Mouse (Mus musculus): ENCODE data around the gene Ifit1bl2.

Ifit1bl2 gene

DNA sequence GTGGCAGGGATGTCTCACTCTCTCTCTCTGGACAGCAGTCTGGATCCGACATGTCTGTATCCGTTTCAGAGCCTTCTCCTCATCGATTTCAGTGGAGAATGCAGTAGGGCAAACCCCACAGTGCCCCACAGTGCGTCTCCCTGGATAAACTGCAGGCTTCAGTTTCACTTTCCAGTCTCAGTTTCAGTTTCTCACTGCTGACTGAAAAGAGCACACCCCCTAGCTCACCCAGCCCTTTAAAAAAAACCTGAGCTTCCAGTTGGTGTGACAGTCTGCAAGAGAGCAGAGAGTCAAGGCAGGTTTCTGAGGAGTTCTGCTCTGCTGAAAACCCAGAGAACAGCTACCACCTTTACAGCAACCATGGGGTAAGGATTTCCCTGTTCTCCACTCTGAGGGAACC is at the start of gene Ifit1bl2, which contains the start of gene Ifit1:
Ifit1bl2 (minus strand) TSS at position 121 of the 400 bp plus-strand sequence.
Ifit1 (plus strand) TSS at position 249 of the 400 bp plus-strand sequence.
- DNase-seq, result peak; percentile 95

GRCm38 (mm10) chr19:34685530-34685929 is 45.0 kb upstream of the Ifit1bl2 start:
- no peak for DNase-seq

DNA sequence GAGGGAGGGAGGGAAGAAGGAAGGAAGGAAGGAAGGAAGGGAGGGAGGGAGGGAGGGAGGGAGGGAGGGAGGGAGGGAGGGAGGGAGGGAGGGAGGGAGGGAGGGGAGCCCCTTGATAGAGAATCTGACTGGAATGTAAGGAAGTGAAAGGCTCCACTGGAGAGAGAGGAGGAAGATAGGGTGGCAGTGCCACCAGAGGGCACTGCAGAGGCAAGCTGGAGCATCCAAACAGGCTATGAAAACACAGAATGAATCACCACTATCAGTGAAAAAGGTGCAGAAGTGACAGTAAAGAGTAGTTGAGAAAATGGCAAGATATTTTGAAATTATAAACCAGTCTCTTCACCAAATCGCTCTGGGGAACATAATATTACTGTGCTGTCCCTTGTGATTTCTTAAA is 44.3 kb upstream of the Ifit1bl2 start:
- DNase-seq, result no peak

GRCm38 (mm10) chr19:34678428-34678827 is 37.9 kb upstream of the Ifit1bl2 start:
- no peak for DNase-seq

DNA sequence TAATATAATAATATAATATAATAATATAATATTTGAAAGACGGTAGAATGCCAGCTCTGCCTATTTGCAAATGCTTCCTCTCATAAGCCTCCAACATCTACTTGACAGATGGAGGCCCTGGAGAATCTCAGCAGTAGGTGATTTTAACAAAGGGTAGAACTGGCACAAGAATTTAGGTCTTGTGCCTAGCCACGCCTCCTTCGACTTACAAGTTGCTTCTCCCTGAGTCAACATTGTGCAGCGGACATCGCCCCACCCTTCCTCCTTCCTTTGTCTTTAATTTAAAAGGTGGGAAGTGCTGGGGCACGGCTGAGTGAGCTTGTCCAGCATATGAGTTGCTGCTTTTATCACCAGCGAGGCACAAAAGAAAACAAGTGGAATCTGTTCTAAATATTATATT is 32.9 kb upstream of the Ifit1bl2 start:
- DNase-seq, result peak; percentile 96

DNA sequence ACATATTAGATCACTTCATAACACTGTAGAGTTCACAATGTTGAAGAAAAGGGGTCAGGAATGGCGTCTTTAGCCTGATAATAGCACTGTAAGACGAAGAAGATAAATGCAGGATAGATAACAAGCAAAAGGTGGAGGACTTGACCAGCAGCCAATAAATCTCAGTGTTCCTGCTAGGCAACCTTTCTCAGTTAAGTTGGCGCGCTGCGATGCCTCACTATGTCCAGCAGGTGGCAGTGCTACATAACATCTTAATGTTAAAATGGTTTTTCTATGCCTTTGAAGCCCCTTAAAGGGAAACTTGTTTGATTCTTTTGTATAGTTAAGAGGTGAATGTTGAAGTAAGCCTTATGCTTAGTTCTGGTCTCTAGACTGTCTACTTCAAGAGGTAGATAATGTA is 25.6 kb upstream of the Ifit1bl2 start:
- peak; percentile 90 for DNase-seq

DNA sequence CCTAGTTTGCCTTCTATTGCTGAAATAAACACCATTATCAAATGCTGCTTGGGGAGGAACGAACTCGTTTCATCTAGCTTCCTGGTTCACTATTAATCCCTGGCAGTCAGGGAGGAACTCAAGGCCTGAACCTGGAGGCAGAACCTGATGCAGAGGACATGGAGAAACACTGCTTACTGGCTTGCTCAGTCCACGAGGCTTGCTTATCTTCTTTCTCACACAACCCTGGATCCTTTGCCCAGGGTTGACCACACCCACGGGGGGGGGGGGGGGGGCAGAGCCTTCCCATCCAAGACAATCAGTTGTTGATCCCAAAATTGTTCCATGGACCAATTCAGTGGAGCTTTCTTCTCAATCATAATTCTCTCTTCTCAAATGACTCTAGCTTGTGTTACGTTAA is 22.2 kb upstream of the Ifit1bl2 start:
- peak; percentile 46 for DNase-seq

- peak; percentile 96 for DNase-seq
Measured at GRCm38 (mm10) chr19:34662067-34662507, 21.5 kb upstream of the Ifit1bl2 start.

DNA sequence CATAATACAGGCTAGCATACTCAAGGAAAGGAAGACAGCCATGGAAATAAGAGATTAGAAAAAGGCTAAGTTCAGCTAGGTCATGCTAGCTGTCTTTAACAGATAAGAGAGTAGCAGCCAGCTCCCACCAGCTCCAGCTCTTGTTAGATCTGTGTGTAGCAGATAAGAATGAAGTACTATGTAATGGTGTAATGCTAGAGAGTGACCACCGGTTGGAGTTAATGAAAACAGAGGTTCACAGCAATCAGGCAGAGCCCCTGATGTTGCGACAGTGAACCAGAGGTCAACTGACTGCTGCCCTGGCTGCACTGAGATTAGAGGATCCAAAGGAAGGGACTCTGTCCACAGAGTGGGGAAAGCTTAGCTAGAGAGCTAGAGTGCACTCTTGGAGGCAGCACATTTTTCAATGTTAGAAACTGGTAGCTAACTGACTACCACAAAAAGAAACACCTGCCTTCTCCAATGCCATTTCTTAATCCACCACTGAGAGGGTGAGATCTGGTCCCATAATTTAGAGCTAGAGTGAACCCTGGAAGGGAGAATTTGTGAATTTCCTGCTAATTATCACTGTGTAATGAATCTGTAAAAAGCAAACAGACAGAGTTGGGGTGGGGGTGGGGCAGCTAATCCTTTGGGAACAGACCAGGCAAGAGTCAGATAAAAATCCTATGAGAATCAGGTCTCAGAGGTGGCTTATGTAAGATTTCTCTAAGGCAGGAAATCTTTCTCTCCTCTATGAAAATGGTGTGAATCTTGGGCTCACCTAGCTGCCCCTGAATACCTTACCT is 16.2 kb upstream of the Ifit1bl2 start:
- DNase-seq, result peak; percentile 35

GRCm38 (mm10) chr19:34655227-34655805 is 14.8 kb upstream of the Ifit1bl2 start:
- peak; percentile 72 for DNase-seq

DNA sequence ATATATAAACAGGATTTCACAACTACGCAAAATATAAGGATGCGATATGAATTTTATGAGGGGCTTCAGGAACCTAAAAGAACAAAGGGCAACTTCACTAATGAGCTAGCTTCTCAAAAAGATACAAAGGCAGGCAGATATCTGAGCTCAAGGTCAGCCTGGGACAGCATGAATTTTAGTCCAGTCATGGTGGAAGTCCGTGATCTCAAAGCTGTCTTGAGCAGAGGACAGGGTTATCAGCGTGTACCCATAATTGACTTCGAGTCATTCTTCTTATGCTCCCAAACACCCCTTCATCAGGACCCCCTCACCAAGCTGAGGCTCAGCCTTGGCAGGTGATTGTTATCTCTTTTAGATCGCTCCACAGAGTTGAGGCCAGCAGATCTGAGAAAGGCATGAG is 10.5 kb upstream of the Ifit1bl2 start:
- DNase-seq, result peak; percentile 50

- peak; percentile 25 for DNase-seq
Measured at GRCm38 (mm10) chr19:34650276-34650675, 9.7 kb upstream of the Ifit1bl2 start.

GRCm38 (mm10) chr19:34647630-34648029 is 7.1 kb upstream of the Ifit1bl2 start:
- peak; percentile 67 for DNase-seq

DNA sequence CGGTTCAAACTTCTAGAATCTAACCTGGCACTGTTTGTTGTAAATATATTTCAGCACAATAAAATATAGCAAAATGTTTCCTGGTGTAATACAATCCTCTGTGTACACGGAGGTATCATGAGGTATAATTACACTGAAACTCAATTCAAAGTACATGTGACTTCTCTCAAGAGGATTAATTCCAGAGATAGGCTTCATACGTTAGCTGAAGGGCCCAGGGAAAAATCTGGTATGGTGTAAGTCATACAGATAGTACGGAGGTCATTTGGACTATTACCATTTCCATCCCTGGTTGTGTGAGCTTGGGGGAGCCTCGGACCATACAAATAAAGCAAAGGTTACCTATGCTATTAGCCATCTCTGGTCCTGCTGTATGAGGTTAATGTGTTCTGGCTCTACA is 2.1 kb upstream of the Ifit1bl2 start:
- DNase-seq, result peak; percentile 13

- peak; percentile 95 for DNase-seq
Measured at GRCm38 (mm10) chr19:34636933-34637557, 3.5 kb downstream of the Ifit1bl2 start.

GRCm38 (mm10) chr19:34633484-34633883 is 7.1 kb downstream of the Ifit1bl2 start:
- no peak for DNase-seq

DNA sequence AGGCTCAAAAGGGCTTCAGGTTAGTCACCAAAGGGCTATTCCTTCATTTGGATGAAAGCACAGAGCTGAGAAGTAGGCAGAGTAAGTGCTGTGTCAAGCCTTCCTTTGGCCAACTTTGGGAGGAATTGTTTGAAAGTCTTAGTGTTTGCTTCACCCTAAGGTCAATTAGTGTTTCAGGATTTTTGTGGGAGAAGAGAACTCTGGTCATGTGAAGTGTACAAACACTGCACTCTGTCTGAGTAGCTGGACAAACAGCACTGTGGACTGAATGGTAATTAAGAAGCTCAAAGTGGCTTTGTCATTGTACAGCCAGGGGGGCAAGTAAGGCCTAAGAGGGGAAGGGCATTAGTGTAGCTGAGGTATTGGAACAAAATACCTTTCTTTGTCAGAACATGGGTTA is 9.1 kb downstream of the Ifit1bl2 start:
- DNase-seq, result peak; percentile 39

DNA sequence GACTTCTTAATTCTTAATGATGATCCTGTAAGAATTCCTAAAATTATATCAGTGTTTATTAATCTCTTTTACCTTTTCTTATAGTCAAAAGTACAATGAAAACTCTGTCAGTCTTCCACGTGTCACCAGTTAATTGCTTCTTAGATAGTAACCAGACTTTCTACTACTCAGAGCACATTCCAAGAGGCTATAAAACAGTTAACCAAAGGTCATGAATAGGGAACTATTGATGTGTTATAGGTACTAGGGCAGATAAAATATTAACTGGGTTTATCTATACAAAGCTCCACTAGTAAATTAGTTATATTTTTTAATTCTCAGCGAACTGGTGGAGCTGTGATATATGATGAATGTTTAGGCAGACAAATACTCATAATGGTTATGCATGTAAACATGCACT is 13.0 kb downstream of the Ifit1bl2 start:
- DNase-seq, result no peak

GRCm38 (mm10) chr19:34624663-34625062 is 15.9 kb downstream of the Ifit1bl2 start:
- DNase-seq, result peak; percentile 80

DNA sequence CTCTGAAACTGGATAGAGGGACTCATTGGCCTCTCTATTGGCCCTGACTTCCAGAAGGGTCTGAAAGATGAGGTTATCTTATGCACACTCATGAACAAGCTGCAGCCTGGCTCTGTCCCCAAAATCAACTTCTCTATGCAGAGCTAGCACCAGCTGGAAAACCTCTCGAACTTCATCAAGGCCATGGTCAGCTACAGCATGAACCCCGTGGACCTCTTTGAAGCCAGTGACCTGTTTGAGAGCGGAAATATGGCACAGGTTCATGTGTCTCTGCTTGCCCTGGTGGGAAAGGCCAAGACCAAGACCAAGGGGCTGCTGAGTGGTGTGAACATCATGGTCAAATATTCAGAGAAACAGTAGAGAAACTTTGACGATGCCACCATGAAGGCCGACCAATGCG is 16.8 kb downstream of the Ifit1bl2 start:
- peak; percentile 90 for DNase-seq

GRCm38 (mm10) chr19:34620871-34621270 is 19.7 kb downstream of the Ifit1bl2 start:
- DNase-seq, result peak; percentile 61

GRCm38 (mm10) chr19:34612243-34613001 is 28.1 kb downstream of the Ifit1bl2 start:
- peak; percentile 21 for DNase-seq

DNA sequence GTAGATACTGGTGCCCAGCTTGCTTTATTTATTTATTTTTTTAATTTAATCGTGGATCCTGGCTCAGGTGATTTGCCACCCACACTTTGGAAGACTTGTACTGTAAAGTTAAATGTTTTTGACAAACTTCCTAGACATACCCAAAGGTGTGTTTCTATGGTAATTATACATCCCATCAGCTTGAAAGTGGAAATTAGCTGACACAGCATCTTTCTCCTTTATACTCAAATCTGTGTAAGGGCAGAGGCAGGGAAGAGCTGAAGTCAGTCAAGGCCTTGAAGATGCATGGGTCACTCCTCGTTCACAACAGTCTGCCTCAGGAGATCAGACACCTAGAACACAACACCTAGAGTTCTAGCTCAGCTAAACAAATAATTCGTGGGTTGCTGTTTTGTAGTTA is 30.4 kb downstream of the Ifit1bl2 start:
- DNase-seq, result peak; percentile 29

Measured in heart, adult 11 months (tissue).